Mouse (Mus musculus) embryonic facial prominence, embryonic 11.5 days (tissue): ENCODE measurements around the gene Rasgrf1. TPM values are rescaled to one million over a fixed set of nuclear protein-coding genes. Genes with fewer than 3 reads are reported as not detected.

Experiments
- ATAC-seq: fragments of 200-750 bp; cut with Nextera tagmentation; replicated peaks from 2 replicates; pipeline ENCODE4 v1.8.0; 2017; ENCODE audit warnings: low read depth; ENCODE audit not compliant: insufficient number of reproducible peaks, low FRiP score, low TSS enrichment
- DNase-seq: peaks from one replicate; pipeline ENCODE4 v3.0.0-alpha.2; 2015; ENCODE audit warnings: low spot score
- H3K27ac ChIP-seq: fragments of 300-500 bp; sonication (generic); replicated peaks from 2 replicates; pipeline ENCODE4 v1.5.1; 2014; ENCODE audit warnings: mild to moderate bottlenecking, low read depth, low read length, control low read depth
- H3K27me3 ChIP-seq: fragments of 300-500 bp; sonication (generic); 2 replicates; pipeline ENCODE4 v1.6.1; 2014; ENCODE audit warnings: mild to moderate bottlenecking, low read length, moderate library complexity, mixed read lengths; ENCODE audit not compliant: control insufficient read depth, insufficient read depth
- H3K36me3 ChIP-seq: fragments of 300-500 bp; sonication (generic); replicated peaks from 2 replicates; pipeline ENCODE4 v1.6.1; 2014; ENCODE audit warnings: low read depth, mild to moderate bottlenecking, low read length, moderate library complexity, mixed read lengths; ENCODE audit not compliant: control insufficient read depth, insufficient read depth
- H3K4me1 ChIP-seq: fragments of 300-500 bp; sonication (generic); 2 replicates; pipeline ENCODE4 v1.6.1; 2014; ENCODE audit warnings: low read length, mixed read lengths; ENCODE audit not compliant: control insufficient read depth, insufficient read depth
- H3K4me2 ChIP-seq: fragments of 300-500 bp; sonication (generic); 2 replicates; pipeline ENCODE4 v1.6.1; 2014; ENCODE audit warnings: low read depth, mild to moderate bottlenecking, control low read depth, low read length, moderate library complexity
- H3K4me3 ChIP-seq: fragments of 300-500 bp; sonication (generic); 2 replicates; pipeline ENCODE4 v1.5.1; 2014; ENCODE audit warnings: low read depth, low read length, control low read depth
- H3K9ac ChIP-seq: fragments of 300-500 bp; sonication (generic); replicated peaks from 2 replicates; pipeline ENCODE4 v1.6.1; 2014; ENCODE audit warnings: mild to moderate bottlenecking, control low read depth, low read length
- H3K9me3 ChIP-seq: fragments of 300-500 bp; sonication (generic); replicated peaks from 2 replicates; pipeline ENCODE4 v1.6.1; 2016; ENCODE audit warnings: mild to moderate bottlenecking, low read length, inconsistent platforms, mixed read lengths; ENCODE audit not compliant: control insufficient read depth
- WGBS: fragments of 180-500 bp; shearing (Covaris S2); extraction: QIAGEN DNeasy Blood & Tissue Kit; methylation state at CpG from one replicate; pipeline ENCODE4 v1.1.7; 2014; 5-methylcytosine and 5-hydroxymethylcytosine counted together
- polyA plus RNA-seq: library from polyadenylated mRNA; unstranded; fragments of >200 nt; fragmentation: Nextera tagmentation; extraction: Ambion mirVana; gene quantifications from 2 replicates; pipeline ENCODE4 v1.2.1, GENCODE M21; 2014

The Rasgrf1 gene
- 0.32 TPM in 1 of 2 replicates, not detected in the other for polyA plus RNA-seq

- H3K9ac ChIP-seq: no peak within 1 kb of the TSS
- WGBS: under 1% methylated on average over 59 of the region's 64 CpGs
- peak; percentile 80 for ATAC-seq
Observed at GRCm38 (mm10) chr9:89909131-89910010, at the start of gene Rasgrf1. Rasgrf1 (plus strand) TSS chr9:89909908.

DNA sequence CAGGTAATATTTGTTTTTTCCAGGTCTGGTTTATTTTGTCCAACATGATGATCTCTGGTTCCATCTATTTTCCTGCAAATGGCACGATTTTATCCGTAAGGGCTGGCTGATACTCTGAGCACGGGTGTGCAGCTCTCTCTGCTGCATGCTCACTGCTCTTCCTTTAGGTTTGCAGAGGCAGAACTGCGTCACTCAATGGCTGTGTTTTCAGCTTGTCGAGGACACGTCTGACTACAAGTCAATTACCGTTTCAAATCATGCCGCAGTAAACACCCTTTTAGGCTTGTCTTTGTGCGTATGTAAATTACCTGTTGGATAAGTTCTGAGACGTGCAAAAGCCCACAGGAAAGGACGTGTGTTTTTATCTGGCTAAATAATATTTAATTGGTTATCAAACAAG is 49.6 kb upstream of the Rasgrf1 start:
- Histone ChIP-seq H3K36me3 (no peaks in the 10 kb centered on the region), H3K4me3 (no peak overlapping the region), H3K4me2 (no peak overlapping the region), H3K27me3 (no peaks in the 10 kb centered on the region), H3K27ac (no peak overlapping the region), H3K9me3 (no peaks in the 10 kb centered on the region), H3K4me1 (no peaks in the 10 kb centered on the region), H3K9ac (no peak overlapping the region)
- ATAC-seq (no peak), DNase-seq (no peak)
- WGBS: 68% methylated on average over 11 of the region's 11 CpGs

More at GRCm38 (mm10) chr9:89909131-89910010, at the start of gene Rasgrf1:
- H3K27me3 ChIP-seq: peaks cover 57% of the 10 kb centered on the region
- no peak within 1 kb of the TSS for H3K27ac ChIP-seq
- peak; percentile 76 for DNase-seq
- no peaks in the 10 kb centered on the region for H3K36me3 ChIP-seq
- H3K4me2 ChIP-seq: peak within 1 kb of the TSS; percentile 85
- H3K4me1 ChIP-seq: no peaks in the 10 kb centered on the region
- H3K4me3 ChIP-seq: peak within 1 kb of the TSS; percentile 44
- no peaks in the 10 kb centered on the region for H3K9me3 ChIP-seq

- H3K4me3 ChIP-seq: no peak overlapping the region
- no peaks in the 10 kb centered on the region for H3K27me3 ChIP-seq
- H3K27ac ChIP-seq: no peak overlapping the region
- ATAC-seq (no peak), DNase-seq (no peak)
- 61% methylated on average over 6 of the region's 6 CpGs for WGBS
- H3K4me1 ChIP-seq: no peaks in the 10 kb centered on the region
- H3K9ac ChIP-seq: no peak overlapping the region
- H3K4me2 ChIP-seq: no peak overlapping the region
- no peaks in the 10 kb centered on the region for H3K9me3 ChIP-seq
- H3K36me3 ChIP-seq: no peaks in the 10 kb centered on the region
Observed at GRCm38 (mm10) chr9:89860584-89860983, 49.1 kb upstream of the Rasgrf1 start.

GRCm38 (mm10) chr9:89867141-89867540 is 42.6 kb upstream of the Rasgrf1 start:
- H3K4me1 ChIP-seq: no peaks in the 10 kb centered on the region
- no peak for ATAC-seq
- no peaks in the 10 kb centered on the region for H3K9me3 ChIP-seq

GRCm38 (mm10) chr9:89868093-89868729 is 41.5 kb upstream of the Rasgrf1 start:
- peaks cover 15% of the 10 kb centered on the region for H3K27me3 ChIP-seq
- H3K4me2 ChIP-seq: no peak overlapping the region
- no peaks in the 10 kb centered on the region for H3K9me3 ChIP-seq
- no peaks in the 10 kb centered on the region for H3K36me3 ChIP-seq
- no peak overlapping the region for H3K27ac ChIP-seq
- H3K4me3 ChIP-seq: no peak overlapping the region
- H3K9ac ChIP-seq: no peak overlapping the region
- ATAC-seq: 0 out of 2 replicates have a peak, but pooled peaks have one; percentile 50
- no peaks in the 10 kb centered on the region for H3K4me1 ChIP-seq
- WGBS: under 1% methylated on average over 16 of the region's 16 CpGs
- DNase-seq: peak; percentile 34

More at GRCm38 (mm10) chr9:89867141-89867540, 42.6 kb upstream of the Rasgrf1 start:
- peaks cover 15% of the 10 kb centered on the region for H3K27me3 ChIP-seq
- no peak overlapping the region for H3K4me2 ChIP-seq
- no peak overlapping the region for H3K27ac ChIP-seq
- 33% methylated on average over 4 of the region's 4 CpGs for WGBS
- no peak overlapping the region for H3K9ac ChIP-seq
- no peak overlapping the region for H3K4me3 ChIP-seq
- DNase-seq: no peak
- H3K36me3 ChIP-seq: no peaks in the 10 kb centered on the region

DNA sequence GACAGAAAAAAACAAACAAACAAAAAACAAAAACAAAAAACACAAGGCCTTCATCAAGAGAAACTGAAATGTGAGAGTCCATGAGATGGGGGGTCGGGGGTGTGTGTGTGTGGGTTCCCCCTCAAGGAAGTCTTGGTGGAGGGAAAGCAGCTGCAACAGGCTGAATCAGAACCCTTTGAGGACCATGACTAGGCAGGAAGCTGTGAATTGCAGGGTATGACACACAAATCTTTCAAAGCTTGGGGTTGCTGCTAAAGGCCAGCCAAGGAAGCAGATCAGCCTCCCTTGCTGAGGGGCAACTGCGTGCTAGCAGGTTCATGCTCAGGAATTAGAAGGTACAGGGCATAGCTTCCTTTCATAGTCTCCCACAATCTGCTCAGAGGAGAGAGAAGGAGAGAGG is 40.1 kb upstream of the Rasgrf1 start:
- Histone ChIP-seq H3K36me3 (no peaks in the 10 kb centered on the region), H3K27ac (no peak overlapping the region), H3K4me1 (no peaks in the 10 kb centered on the region), H3K4me2 (no peak overlapping the region), H3K9ac (no peak overlapping the region), H3K9me3 (no peaks in the 10 kb centered on the region), H3K27me3 (peaks cover 15% of the 10 kb centered on the region), H3K4me3 (no peak overlapping the region)
- 2% methylated on average over 2 of the region's 2 CpGs for WGBS
- DNase-seq: no peak
- ATAC-seq: no peak

GRCm38 (mm10) chr9:89870531-89871150 is 39.1 kb upstream of the Rasgrf1 start:
- Histone ChIP-seq H3K9ac (no peak overlapping the region), H3K9me3 (no peaks in the 10 kb centered on the region), H3K4me2 (no peak overlapping the region), H3K27ac (no peak overlapping the region), H3K4me3 (no peak overlapping the region), H3K27me3 (peaks cover 15% of the 10 kb centered on the region), H3K4me1 (no peaks in the 10 kb centered on the region), H3K36me3 (no peaks in the 10 kb centered on the region)
- ATAC-seq (no peak), DNase-seq (no peak)
- WGBS: 9% methylated on average over 8 of the region's 8 CpGs
